Mouse (Mus musculus): ENCODE measurements at regions not wholly inside any gene's neighbourhood (a gene's known extent, or its start where the extent isn't known, plus 50 kb on each side); places are given as distances from the start of the nearest gene placed in this dataset.

- TF ChIP-seq E2F4 (IDR thresholded peaks at IDR 0.05; ENCODE audit: borderline replicate concordance, low read depth, low read length) (no peak), TCF12 (IDR thresholded peaks at IDR 0.05; ENCODE audit: low read depth, low read length) (no peak), MYC (IDR thresholded peaks at IDR 0.05; ENCODE audit: low read depth, low read length) (no peak)
Observed at GRCm38 (mm10) chr7:129050675-129051074, 206.2 kb upstream of the Plpp4 start.

All from MEL (cell line).